Mouse (Mus musculus) spleen, postnatal 10 days (tissue): ENCODE measurements around the gene Tspan4.

Experiments
- DNase-seq, 2 experiments: peaks; one replicate each; pipeline ENCODE4 v3.0.0; 2021 to 2022; ENCODE audit warnings: low spot score in 2 of 2

Gene Tspan4

DNA sequence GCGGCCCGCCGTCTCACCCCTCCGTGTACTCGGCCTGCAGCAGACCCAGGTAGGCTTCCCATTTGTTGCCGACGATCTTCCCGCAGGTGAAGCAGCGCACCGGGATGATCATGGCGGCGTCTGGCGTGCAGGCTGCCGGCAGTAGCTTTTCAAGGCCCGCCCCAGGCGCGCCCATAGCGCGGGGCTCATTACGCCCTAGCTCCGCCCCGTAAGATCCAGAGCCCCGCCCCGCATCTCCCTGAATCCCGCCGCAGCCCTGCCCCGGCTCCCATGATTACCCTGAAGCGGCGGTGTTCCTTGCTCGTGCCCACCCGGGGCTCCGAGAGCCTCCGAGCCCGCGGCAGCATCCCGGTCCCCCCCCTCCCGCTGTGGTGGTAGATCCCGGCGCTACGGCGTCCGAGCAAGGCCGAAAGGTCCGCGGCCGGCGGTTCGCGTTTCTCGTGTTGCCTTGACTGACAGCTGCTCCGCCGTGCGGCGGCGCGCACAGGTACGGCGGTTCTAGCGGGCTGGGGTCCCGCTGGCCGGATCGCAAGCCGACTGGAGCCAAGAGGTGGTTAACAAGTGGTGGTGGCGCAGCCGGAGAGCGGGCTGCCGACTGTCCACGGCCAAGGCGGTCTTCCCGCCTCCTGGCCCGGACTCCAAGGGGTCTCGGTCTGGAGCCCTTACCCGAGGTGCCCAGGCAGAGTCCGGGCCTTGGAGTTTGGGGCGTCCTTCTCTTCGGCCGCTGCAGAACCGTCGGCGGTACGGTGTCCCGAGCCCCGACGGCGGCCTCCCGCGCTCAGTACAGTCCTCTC, at the start of gene Tspan4, which contains the start of gene Polr2l:
Gene Tspan4 (plus strand): TSS at position 230 of the 794 bp plus-strand sequence.
Gene Polr2l (minus strand): TSS at position 122 of the 794 bp plus-strand sequence.
- DNase-seq: peak; percentile 90 to 93

DNA sequence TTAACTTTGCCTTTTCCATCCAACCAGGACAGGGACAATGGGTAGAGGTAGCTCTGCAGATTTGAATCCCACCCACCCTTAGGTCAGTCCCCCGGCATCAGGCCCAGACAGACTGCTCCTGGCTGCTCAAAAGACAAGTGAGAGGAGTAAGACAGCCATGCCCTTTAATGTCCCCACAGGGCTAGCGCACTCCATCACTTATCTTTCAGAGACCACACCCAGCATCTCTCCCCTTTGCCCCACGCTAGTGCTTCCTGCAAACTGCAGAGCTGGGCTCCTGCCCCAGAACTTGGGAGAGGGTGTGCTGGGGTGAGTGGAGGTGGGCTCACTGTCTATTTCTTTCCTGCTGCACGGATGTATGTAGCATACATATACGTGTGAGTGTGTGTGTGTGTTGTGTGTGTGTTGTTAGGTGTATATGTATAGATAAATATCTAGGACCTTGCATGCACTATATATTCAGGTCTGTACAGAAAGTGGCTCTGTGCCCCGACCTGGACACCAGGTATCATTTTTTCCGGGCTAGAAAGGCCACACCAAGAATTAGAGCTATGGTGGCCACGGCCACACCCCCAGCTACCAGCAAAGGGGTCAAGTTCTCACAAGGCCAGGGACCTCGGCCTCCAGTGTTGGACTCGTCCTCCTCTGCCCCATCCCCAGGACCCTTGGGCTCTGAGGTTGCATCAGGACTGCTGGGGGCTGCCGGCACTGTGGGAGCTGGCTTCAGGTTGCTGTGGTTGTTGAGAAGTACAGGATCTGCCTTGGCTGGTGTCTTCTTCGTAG, 47.9 kb upstream of the Tspan4 start:
- peak in 1 of 2 experiments; percentile 8 for DNase-seq

DNA sequence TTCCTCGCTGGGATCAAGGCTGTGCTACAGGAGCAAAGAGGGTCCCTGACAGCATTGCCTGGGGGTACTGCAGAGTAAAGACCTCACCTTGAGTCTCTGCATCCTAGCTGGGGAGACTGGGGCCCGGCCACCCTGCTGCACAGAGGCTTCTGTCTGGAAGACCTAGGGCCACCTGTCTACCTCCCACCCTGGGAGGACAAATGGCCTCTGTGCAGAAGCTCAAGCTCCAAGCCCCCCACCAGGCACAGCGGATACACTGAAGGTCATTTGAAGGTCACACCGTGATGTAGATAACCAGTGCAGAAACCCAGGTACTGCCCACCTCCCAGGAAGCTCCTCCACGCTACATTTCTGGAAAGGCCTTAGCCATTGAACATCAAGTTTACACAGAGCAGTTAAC, 46.3 kb upstream of the Tspan4 start:
- no peak for DNase-seq

DNA sequence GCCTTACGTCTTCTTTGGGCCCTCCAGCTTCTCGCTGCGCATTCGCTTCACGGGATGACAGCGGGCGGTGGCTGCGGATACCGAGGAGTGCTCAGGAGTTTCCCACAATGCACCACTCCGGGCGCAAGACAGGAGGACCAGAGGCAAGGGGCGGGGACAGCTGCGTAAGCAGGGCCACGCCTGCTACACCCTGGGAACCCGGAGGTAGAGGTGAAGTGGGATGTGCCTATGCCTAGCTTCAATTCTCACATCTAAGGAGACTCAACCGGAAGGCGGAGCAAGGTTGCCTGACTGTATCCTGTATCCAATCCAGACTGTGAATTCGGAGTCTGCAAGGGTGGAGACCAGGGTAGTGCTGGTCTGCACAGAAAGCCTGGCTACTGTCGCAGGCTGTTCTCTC, 45.7 kb upstream of the Tspan4 start, which contains the start of gene Cend1:
Gene Cend1 (minus strand): TSS at position 182 of the 400 bp plus-strand sequence.
- no peak for DNase-seq

DNA sequence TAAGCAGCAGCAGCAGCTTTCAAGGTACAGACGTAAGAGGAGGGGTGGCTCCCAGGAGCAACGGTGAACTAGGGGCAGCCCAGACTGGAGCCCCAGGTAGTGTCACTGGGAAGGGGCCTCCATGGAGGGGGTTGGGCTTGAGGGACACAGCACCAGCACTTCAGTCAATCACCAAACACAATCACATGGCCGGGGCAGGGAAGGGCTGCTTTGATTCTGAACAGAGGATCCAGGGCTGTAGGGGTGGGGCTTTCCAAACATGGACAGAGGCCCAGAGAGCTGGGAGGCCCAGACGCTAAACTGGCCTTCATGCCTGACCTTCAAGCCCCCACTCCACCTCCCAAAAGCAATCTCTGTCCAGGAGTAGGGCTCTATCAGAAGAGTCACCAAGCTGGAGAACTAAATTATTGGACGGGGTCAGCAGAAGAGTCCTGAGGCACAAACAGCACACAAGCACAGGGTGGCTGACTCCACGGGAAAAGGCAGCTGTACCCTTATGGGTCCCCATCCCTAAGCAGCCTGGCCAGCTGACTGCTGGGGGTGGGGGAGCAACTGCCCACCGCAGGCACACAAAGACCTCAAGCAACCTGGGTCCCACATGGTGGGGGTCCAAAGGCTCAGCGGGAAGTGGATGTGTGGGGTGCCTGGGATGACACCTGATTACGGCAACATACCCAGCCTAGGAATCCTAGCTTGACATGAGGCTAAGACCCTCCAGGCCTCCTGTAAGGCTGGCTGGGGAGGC, 45.0 kb upstream of the Tspan4 start:
- peak; percentile 5 to 15 for DNase-seq

DNA sequence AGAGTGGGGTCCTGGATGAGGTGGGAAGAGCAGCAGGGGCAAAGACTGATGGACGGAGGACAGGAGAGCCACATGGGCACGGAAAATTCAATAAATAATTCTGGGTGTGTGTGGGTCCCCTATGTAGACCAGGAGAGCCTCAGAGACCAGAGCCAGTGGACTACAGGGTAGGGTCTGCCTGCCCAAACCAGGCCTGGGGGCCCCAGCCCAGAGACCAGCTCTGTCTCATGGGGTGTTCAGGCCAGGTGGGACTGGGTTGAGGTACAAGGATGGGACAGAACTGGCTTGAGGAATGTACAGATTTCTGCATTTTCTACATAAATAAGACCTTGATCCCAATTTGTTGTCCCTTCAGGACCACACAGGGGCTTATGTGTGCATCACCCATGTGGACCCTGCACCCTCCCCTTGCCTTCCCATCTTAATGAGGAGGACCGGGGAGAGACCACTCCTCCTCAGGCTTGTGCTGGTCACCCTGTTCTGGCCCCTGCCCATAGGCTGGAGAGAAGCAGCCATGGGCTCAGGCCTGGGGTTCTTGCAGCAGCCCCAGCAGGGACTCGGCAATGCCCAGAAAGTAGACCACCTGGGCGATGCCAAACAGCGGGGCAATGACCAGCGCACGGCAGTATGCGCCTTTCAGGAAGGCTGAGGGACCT, 44.3 kb upstream of the Tspan4 start:
- DNase-seq: peak in 1 of 2 experiments; percentile 13

DNA sequence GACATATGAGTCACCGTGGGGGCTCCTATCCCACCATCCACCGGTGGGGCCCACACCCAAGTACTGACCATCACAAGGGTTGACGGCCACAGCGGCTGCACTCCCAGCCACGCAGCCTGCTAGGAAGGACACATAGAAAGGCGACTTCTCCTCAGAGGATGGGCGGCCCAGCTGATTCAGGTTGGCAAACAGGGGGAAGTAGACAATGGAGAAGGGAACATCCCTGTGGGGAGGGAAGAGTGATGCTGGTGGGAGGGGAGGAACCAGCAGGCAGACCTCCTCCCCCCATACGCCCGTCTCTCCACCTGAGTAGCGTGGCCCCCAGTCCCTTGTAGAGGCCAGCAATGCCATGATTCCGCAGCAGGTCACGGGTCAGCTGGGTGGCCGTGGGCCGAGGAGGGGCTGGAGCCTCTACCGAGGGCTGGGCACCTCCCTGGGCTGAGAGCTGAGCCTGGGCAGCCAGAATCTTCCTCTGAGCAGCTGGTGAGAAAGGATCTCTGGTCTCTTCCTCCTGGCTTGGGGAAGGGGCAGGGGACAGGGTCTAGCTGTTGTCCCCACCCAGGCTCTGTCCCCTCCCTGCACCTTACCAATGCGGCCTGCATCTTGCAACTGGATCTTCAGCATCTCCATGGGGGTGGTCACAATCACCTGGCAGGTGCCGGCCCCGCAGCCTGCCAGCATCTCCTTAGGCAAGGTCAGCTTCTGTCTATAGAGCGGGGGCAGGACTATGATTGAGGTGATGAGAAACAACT, 43.4 kb upstream of the Tspan4 start:
- peak in 1 of 2 experiments; percentile 15 for DNase-seq

DNA sequence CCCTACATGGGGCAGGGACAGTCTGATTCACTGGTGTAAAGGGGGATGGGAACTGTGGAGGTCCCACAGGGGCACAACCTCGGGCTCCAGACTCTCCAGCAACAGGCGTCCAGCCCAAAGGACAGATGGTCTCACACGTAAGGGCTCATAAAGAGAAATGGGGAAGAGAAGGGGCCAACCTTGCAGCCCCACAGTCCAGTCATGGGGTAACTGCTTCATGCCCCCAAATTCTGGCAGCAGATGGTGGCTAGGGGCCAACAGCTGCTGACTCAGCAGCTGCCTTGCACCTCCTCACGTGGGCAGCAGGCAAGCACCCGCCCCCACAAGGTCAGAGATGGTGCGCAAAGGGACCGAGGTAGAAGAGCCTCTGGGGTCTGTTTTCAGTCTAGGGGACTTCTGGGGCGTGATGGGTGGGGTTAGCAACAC, 42.8 kb upstream of the Tspan4 start:
- DNase-seq: peak in 1 of 2 experiments; percentile 38

DNA sequence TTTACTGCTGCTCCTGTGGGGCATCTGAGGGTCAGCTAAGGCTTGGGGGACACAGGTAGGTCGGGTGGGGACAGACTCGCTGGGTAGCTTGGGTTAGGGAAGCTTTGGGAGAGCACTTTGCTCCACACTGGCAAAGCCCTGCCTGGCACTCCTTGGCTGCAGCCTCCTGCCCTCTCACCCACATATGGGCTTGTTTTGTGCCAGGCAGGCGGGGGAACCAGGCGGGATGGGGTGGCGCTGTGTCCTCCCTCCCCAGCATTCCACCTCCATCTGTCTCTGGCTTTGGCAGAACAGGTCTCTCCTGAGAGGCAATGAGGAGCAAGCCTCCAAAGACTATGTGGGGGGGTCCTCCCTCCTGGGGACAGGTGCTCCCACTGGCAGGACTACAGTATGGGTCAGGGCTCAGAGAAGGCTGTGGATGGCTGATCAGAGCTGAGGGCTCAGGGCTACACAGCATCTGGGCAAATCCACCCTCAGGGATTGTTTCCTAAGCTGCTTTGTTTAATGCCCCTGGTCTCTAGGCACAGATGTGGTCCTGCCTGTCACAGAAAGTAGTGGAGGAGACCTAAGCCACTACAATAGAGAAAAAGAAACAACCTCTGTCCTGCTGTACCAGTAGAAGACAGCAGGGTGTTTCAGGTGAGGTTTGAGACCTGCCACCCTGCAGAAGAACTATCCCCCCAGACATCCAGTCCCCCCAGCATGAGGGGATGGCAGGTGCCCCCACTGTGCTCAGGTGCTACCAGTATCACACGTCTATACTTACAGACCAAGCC, 42.1 kb upstream of the Tspan4 start:
- DNase-seq: no peak

DNA sequence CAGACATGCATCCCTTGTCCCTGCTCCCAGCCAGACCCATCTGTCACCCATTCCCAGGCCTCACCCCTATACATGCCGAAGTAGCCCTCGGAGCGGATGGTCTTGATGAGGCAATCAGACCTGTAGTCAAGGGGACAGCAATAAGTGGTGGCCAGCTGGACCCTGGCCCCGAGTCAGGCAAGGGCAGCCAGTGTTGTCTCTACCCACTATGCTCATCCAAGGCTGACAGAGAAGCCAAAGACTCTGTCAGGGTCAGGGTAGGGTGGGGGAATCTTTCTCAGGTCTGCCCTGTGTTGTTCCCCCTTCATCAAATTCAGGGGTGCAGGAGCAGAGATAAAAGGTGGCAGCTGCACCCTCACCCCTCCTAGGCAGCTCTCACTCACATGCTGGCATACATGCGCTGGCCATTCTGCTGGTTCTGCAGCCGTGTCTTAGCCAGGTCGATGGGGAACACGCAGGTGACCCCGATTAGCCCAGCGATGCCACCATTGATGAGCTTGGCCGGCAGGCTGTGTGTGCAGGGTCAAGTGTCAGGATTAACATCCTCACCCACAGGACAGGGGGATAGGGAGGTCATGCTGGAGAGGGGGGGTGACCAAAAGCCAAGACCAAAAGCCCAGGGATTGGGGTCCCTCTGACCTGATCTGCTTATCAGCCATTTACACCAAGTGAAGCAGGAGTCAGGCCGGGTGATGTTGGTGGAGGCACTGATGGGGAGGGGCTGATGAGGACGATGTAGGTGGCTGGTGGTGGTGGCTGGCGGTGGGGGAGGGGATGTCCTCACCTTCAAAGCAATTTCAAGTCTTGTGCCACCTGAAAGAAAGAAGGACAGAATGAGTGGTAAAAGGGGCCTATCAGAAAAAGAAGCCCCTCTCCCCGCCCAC, 41.3 kb upstream of the Tspan4 start:
- DNase-seq: peak in 1 of 2 experiments; percentile 24

DNA sequence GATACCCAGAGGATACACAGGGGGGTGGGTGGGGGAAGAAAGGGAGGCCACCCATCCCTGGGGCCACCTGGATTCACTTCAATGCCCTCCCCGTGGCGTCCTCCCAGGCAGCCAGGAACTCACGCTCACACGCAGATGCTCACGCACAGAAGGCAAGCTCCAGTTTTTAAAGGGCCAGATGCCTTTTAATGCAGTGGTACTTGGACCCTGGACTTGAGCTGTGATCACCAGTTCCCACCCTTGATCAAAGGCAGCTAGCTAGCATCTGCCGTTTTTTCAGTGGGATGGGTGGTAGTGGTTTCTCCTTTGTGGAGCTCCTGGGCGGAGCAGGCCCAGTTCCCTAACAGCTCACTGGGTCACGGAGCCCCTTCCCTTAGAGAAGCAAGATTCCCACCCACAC, 40.6 kb upstream of the Tspan4 start:
- DNase-seq: peak in 1 of 2 experiments; percentile 37

DNA sequence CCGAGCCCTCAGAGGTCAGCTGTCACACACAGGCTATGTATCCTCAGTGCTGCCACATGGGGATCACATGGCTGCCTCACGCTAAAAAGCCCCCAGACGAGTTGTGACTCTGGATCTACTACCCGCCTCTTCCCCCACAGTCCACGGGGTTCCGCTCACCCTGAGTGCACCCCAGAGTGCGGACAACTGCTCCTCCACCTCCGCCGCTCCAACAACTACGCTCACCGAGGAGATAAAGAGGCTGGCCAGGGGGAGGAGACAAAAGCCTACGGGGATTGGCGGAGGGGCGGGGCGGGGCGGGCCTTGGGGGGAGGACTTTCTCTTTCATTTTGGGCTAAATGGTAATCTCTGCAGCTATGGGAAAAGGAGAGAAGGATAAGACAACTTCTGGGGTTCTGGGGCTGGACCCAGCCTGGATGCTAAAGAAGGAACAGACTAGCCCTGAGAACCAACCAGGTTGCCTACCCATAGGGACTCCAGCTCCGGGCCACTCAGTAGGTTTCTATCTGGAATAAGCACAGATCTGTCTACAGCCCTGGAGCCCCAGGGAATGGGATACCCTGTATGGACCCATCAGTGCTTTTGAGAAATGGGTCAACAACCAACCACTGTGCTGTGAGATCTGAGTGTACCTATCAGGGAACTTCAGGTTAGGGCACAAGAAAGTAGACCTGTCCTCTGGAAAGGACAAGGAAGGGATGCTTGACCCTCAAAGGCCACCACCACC, 39.7 kb upstream of the Tspan4 start:
- peak; percentile 52 to 77 for DNase-seq

DNA sequence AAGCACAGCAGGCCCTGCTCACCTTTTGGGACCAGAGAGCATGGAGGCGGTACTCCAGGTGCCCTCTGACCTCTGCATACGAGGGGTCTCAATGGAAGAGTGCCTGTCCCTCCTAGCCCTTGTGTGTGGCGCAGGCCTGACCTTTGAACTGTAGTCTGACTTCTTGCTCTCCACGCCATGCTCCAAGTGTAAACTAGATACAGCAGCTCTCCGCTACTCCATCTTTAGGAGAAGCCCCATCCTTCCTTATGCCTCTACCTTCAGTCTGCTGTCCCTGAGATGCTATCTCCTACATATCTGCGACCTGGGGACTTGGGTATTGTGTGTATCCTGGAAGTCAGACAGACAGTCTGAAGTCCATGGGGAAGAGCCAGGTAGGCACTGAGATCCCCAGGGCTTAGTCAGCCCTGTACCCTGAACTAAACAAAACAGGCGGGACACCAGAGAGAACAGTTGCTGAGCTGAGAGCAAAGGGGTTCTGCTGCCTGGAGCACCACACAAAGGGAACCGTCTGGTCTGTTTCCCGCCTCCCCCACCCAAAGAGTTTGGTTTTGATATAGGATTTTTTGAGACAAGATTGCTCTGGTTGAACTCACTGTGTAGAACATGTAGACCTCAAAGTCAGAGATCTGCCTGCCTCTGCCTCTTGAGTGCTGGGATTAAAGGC, 39.1 kb upstream of the Tspan4 start:
- DNase-seq: peak in 1 of 2 experiments; percentile 18

DNA sequence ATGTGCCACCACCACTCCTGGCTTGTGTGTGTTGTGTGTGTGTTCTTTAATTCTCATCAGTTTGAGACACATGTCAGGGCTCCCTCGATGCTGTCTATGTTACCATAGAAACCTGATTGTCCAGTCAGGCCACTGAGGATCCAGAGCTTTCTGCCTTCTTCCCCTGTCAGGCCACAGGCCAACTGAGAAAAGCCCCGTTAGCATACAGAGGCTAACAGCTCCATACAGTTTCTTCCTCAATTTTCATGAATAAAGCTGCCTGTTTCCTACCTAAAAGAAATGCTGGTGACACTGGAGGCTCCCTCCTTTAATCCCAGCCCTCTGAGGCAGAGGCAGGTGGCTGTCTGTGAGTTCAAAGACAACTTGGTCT, 38.5 kb upstream of the Tspan4 start:
- DNase-seq: peak in 1 of 2 experiments; percentile 14

DNA sequence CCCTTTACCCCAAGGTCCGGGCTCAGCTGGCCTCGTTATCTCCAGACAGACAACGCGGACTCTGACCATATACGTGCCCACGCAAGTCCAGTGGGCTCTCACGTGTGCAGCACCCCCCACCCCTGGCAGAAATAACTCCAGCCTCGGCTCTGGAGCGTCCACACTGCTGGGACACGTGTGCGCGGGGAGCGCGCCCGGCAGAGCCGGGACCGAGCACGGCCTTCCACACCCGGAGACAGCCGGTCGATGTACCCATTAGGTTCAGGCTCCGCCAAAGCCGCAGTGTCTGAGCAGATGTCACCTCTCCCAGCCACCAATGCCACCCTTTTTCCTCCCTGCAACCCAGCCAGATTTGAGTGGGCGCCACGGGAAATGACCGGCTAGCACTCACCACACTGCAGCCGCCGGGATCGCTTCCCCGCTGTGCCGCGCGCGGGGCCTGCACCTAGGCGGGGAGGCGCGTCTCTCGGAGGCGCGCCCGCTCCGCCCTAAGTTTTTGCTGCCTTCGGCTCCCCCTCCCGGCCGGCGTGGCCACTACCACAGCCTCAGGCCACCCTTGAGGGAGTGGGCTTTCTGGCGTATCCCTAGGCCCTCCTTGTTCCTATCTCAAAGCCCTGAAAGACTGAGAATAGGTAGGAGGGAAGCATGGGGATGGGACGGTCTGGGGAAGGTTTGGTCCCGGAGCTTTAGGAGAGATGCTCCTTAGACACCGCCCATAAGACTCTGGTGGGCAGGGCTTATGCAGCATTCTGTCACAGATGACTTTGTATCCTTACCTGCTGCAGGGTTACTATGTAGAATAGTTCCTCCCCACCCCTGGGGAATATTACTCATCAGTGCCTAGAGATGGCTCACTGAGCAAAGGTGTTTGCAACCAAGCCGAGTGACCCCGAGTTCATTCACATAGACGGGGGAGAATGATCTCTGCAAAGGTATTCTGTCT, 37.6 kb upstream of the Tspan4 start, which contains the start of gene Slc25a22:
Gene Slc25a22 (minus strand): TSS at position 715 of the 943 bp plus-strand sequence.
- peak; percentile 83 to 89 for DNase-seq
